Mouse (Mus musculus) midbrain, embryonic 15.5 days (tissue): ENCODE data around the gene Fmo1. TPM values are rescaled to one million over a fixed set of nuclear protein-coding genes. Genes with fewer than 3 reads are reported as not detected.
A peak's percentile ranks its signal among the peaks of the same experiment; 100 is the strongest.

Experiments used
- ATAC-seq: fragments of 200-750 bp; cut with Nextera tagmentation; replicated peaks from 2 replicates; pipeline ENCODE4 v1.8.0; 2017; ENCODE audit warnings: moderate TSS enrichment
- H3K27ac ChIP-seq: fragments of 300-500 bp; sonication (generic); 2 replicates; pipeline ENCODE4 v1.5.1; 2015; ENCODE audit warnings: mild to moderate bottlenecking, inconsistent platforms
- H3K27me3 ChIP-seq: fragments of 300-500 bp; sonication (generic); replicated peaks from 2 replicates; pipeline ENCODE4 v1.6.1; 2015; ENCODE audit warnings: inconsistent platforms
- H3K36me3 ChIP-seq: fragments of 300-500 bp; sonication (generic); replicated peaks from 2 replicates; pipeline ENCODE4 v1.6.1; 2015; ENCODE audit warnings: inconsistent platforms
- H3K4me1 ChIP-seq: fragments of 300-500 bp; sonication (generic); 2 replicates; pipeline ENCODE4 v1.6.1; 2015; ENCODE audit warnings: inconsistent platforms
- H3K4me2 ChIP-seq: fragments of 300-500 bp; sonication (generic); 2 replicates; pipeline ENCODE4 v1.6.1; 2015; ENCODE audit warnings: inconsistent platforms, mild to moderate bottlenecking, moderate library complexity
- H3K4me3 ChIP-seq: fragments of 300-500 bp; sonication (generic); 2 replicates; pipeline ENCODE4 v1.5.1; 2015; ENCODE audit warnings: mild to moderate bottlenecking, inconsistent platforms
- H3K9ac ChIP-seq: fragments of 300-500 bp; sonication (generic); 2 replicates; pipeline ENCODE4 v1.6.1; 2015; ENCODE audit warnings: mild to moderate bottlenecking, inconsistent platforms
- H3K9me3 ChIP-seq: fragments of 300-500 bp; sonication (generic); 2 replicates; pipeline ENCODE4 v1.6.1; 2016; ENCODE audit warnings: inconsistent platforms
- WGBS: fragments of 180-500 bp; shearing (Covaris S2); methylation state at CpG from one replicate; pipeline ENCODE4 v1.1.7; 2015; ENCODE audit warnings: mixed read lengths; 5-methylcytosine and 5-hydroxymethylcytosine counted together
- polyA plus RNA-seq: library from polyadenylated mRNA; unstranded; fragments of >200 nt; fragmentation: Nextera tagmentation; extraction: Ambion mirVana; gene quantifications from 2 replicates; pipeline ENCODE4 v1.2.1, GENCODE M21; 2015

Fmo1 gene
- 23.3 and 32.1 TPM in 2 replicates for polyA plus RNA-seq

DNA sequence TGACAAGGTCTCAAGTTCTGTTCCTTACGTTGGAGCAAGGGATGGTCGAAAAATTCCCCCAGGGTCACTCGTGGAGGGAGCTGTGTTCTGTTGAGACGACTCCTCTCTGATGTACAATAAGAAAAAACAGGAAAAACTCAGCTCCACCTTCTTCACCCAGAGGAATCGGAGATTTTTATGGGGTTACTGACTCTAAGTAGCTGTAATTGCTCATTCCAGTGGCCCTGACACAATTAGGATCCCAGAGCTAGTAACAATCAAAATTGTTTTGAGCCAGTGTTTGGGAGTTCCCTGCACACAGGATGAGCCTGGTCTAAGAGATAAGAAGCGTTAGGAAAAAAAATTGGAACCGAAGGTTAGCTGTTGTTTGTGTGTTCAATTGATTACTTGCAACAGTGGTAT lies at the start of gene Fmo1:
Gene Fmo1 (minus strand): TSS at position 331 of the 402 bp plus-strand sequence.
- no peak for ATAC-seq
- Histone ChIP-seq H3K9me3 (no peaks in the 10 kb centered on the region; the same call in 1 of the 2 replicates), H3K4me2 (no peak within 1 kb of the TSS)

DNA sequence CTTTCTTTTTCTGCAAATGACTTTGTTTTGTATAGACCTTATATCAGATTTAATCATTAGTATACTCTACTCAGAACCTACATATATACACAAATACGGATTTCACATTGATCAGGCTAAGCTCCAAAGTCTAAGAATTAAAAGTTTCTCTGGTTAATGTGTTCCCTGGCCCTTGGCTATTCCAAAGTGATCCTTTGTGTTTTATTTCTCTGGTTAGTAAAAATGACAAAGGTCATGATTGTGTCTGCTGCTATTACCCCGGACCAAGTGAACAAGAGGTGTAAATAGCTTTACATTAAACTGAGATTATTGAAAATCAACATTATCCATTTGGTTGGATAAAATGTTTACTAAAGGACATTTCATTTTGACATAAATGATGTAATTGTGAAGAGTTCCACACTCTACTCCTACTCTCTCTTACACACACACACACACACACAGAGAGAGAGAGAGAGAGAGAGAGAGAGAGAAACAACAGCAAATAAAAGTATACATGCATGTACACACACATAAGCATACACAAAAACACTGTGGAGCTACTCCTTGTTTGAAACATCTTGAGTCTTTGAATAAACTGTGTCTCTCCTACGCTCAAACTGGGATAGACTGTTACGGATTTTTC lies 48.6 kb upstream of the Fmo1 start:
- no peaks in the 10 kb centered on the region for H3K27me3 ChIP-seq
- no peak overlapping the region for H3K27ac ChIP-seq
- 91% methylated on average over 4 of the region's 4 CpGs for WGBS
- no peak overlapping the region for H3K4me2 ChIP-seq
- no peak overlapping the region for H3K4me3 ChIP-seq
- no peak for ATAC-seq
- H3K36me3 ChIP-seq, result no peaks in the 10 kb centered on the region
- no peaks in the 10 kb centered on the region for H3K9me3 ChIP-seq
- no peak overlapping the region for H3K9ac ChIP-seq
- no peaks in the 10 kb centered on the region for H3K4me1 ChIP-seq

More for the DNA sequence above, at the start of gene Fmo1:
- no peak within 1 kb of the TSS for H3K9ac ChIP-seq
- H3K4me1 ChIP-seq, result no peaks in the 10 kb centered on the region
- WGBS, result 78% methylated on average over 7 of the region's 7 CpGs
- H3K27ac ChIP-seq, result no peak within 1 kb of the TSS
- no peaks in the 10 kb centered on the region for H3K27me3 ChIP-seq
- no peaks in the 10 kb centered on the region for H3K36me3 ChIP-seq
- H3K4me3 ChIP-seq, result no peak within 1 kb of the TSS

GRCm38 (mm10) chr1:162912085-162912484 lies 45.7 kb upstream of the Fmo1 start:
- H3K36me3 ChIP-seq, result no peaks in the 10 kb centered on the region

DNA sequence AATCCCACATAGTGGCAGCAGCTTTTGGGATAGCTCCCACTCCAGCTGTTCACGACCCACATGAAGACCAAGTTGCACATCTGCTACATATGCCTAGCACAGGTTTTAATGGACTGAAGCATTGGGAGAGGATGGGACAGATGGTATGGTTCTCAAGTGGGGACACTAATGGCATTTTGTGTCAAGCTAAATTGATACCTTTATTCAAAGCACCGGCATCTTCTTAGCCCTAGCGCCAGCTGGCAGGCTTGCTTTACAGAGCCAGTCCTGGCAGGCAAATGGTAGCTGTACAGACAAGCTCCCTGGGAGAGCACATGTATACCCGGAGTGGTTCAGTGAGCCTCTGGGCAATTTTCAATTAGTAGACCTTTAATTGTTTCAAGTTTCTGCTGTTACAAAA lies 35.5 kb upstream of the Fmo1 start:
- no peak overlapping the region for H3K4me2 ChIP-seq
- no peaks in the 10 kb centered on the region for H3K9me3 ChIP-seq
- no peak overlapping the region for H3K4me3 ChIP-seq
- no peak overlapping the region for H3K9ac ChIP-seq
- WGBS, result 65% methylated on average over 4 of the region's 4 CpGs
- no peaks in the 10 kb centered on the region for H3K4me1 ChIP-seq
- no peaks in the 10 kb centered on the region for H3K27me3 ChIP-seq
- no peaks in the 10 kb centered on the region for H3K36me3 ChIP-seq
- 0 out of 2 replicates have a peak, but pooled peaks have one; percentile 30 for ATAC-seq
- H3K27ac ChIP-seq, result no peak overlapping the region

More at GRCm38 (mm10) chr1:162912085-162912484, 45.7 kb upstream of the Fmo1 start:
- Histone ChIP-seq H3K4me1 (no peaks in the 10 kb centered on the region), H3K4me3 (no peak overlapping the region), H3K27me3 (no peaks in the 10 kb centered on the region), H3K9me3 (no peaks in the 10 kb centered on the region), H3K9ac (no peak overlapping the region), H3K27ac (no peak overlapping the region), H3K4me2 (no peak overlapping the region)
- ATAC-seq, result no peak

- Histone ChIP-seq H3K9ac (no peak within 1 kb of the TSS), H3K9me3 (no peaks in the 10 kb centered on the region), H3K4me3 (no peak within 1 kb of the TSS), H3K4me2 (no peak within 1 kb of the TSS), H3K4me1 (no peaks in the 10 kb centered on the region), H3K27me3 (no peaks in the 10 kb centered on the region), H3K27ac (no peak within 1 kb of the TSS), H3K36me3 (no peaks in the 10 kb centered on the region)
- 62% methylated on average over 14 of the region's 14 CpGs for WGBS
- no peak for ATAC-seq
Measured at GRCm38 (mm10) chr1:162897838-162898811, 31.7 kb upstream of the Fmo1 start, which contains the start of gene Fmo2. TSS of gene Fmo2 (minus strand) at chr1:162898726.

- no peak overlapping the region for H3K4me3 ChIP-seq
- no peak overlapping the region for H3K4me2 ChIP-seq
- no peaks in the 10 kb centered on the region for H3K27me3 ChIP-seq
- H3K36me3 ChIP-seq, result no peaks in the 10 kb centered on the region
- H3K9me3 ChIP-seq, result no peaks in the 10 kb centered on the region
- H3K27ac ChIP-seq, result no peak overlapping the region
- peak; percentile 65; the same call in 1 of the 2 replicates for ATAC-seq
- H3K4me1 ChIP-seq, result no peaks in the 10 kb centered on the region
- 43% methylated on average over 6 of the region's 6 CpGs for WGBS
- H3K9ac ChIP-seq, result no peak overlapping the region
Measured at GRCm38 (mm10) chr1:162895900-162896299, 29.5 kb upstream of the Fmo1 start.

GRCm38 (mm10) chr1:162893014-162893413 lies 26.6 kb upstream of the Fmo1 start:
- no peak overlapping the region for H3K4me2 ChIP-seq
- H3K27me3 ChIP-seq, result no peaks in the 10 kb centered on the region
- no peak for ATAC-seq
- WGBS, result 92% methylated on average over 6 of the region's 6 CpGs
- H3K36me3 ChIP-seq, result no peaks in the 10 kb centered on the region
- no peak overlapping the region for H3K27ac ChIP-seq
- no peak overlapping the region for H3K4me3 ChIP-seq
- no peaks in the 10 kb centered on the region for H3K4me1 ChIP-seq
- no peaks in the 10 kb centered on the region for H3K9me3 ChIP-seq
- H3K9ac ChIP-seq, result no peak overlapping the region

GRCm38 (mm10) chr1:162891980-162892451 lies 25.6 kb upstream of the Fmo1 start:
- no peaks in the 10 kb centered on the region for H3K9me3 ChIP-seq
- 79% methylated on average over 6 of the region's 6 CpGs for WGBS

DNA sequence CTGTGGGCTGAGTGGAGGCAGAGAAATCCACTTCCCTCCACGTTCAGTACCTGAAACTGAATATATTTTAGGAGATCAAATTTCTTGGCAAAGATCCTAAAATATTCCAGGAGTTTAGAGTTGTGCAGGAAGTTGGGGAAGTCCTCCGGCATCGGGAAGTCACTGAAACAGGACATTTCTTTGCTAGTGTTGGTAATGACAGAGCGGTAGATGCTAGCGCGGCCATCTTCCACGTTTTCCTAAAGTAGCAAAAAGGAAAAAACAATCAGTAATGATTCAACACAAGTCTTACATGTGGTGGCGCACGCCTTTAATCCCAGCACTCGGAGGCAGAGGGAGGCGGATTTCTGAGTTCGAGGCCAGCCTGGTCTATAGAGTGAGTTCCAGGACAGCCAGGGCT lies 22.2 kb upstream of the Fmo1 start:
- WGBS, result 92% methylated on average over 12 of the region's 12 CpGs
- no peak for ATAC-seq
- H3K36me3 ChIP-seq, result no peaks in the 10 kb centered on the region
- H3K9ac ChIP-seq, result no peak overlapping the region
- H3K27me3 ChIP-seq, result no peaks in the 10 kb centered on the region
- H3K4me1 ChIP-seq, result no peaks in the 10 kb centered on the region
- H3K4me2 ChIP-seq, result no peak overlapping the region
- H3K4me3 ChIP-seq, result no peak overlapping the region
- H3K9me3 ChIP-seq, result no peaks in the 10 kb centered on the region
- H3K27ac ChIP-seq, result no peak overlapping the region

More at GRCm38 (mm10) chr1:162891980-162892451, 25.6 kb upstream of the Fmo1 start:
- Histone ChIP-seq H3K4me3 (no peak overlapping the region), H3K4me1 (no peaks in the 10 kb centered on the region), H3K9ac (no peak overlapping the region), H3K36me3 (no peaks in the 10 kb centered on the region), H3K27ac (no peak overlapping the region), H3K27me3 (no peaks in the 10 kb centered on the region), H3K4me2 (no peak overlapping the region)
- no peak for ATAC-seq

DNA sequence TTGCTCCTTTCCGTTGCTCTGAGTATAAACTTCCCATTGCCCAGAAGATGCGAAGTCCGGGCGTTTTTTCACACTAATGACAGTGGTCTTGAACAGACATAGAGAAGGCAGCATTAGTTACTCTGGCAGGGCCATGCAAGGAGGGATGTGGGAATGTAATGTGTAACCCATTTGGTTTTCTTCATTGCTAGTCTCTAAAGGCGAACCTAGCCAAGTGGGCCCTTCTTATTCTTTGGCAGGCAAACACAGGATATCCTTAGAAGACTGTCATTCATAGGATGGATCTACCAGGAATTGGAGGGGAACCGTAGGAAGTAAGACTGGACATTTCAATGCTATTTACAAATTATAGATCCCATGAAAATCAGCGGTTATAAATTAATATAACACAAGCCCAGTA lies 21.2 kb upstream of the Fmo1 start:
- Histone ChIP-seq H3K27ac (no peak overlapping the region), H3K9ac (no peak overlapping the region), H3K4me1 (no peaks in the 10 kb centered on the region), H3K4me3 (no peak overlapping the region), H3K9me3 (no peaks in the 10 kb centered on the region), H3K27me3 (no peaks in the 10 kb centered on the region), H3K4me2 (no peak overlapping the region), H3K36me3 (no peaks in the 10 kb centered on the region)
- 95% methylated on average over 7 of the region's 7 CpGs for WGBS
- no peak for ATAC-seq

GRCm38 (mm10) chr1:162886138-162886816 lies 19.9 kb upstream of the Fmo1 start:
- H3K27ac ChIP-seq, result no peak overlapping the region
- no peaks in the 10 kb centered on the region for H3K4me1 ChIP-seq
- no peak overlapping the region for H3K4me3 ChIP-seq
- H3K4me2 ChIP-seq, result no peak overlapping the region
- H3K9me3 ChIP-seq, result no peaks in the 10 kb centered on the region
- 88% methylated on average over 11 of the region's 11 CpGs for WGBS
- H3K36me3 ChIP-seq, result no peaks in the 10 kb centered on the region
- H3K27me3 ChIP-seq, result no peaks in the 10 kb centered on the region
- no peak overlapping the region for H3K9ac ChIP-seq
- ATAC-seq, result no peak

DNA sequence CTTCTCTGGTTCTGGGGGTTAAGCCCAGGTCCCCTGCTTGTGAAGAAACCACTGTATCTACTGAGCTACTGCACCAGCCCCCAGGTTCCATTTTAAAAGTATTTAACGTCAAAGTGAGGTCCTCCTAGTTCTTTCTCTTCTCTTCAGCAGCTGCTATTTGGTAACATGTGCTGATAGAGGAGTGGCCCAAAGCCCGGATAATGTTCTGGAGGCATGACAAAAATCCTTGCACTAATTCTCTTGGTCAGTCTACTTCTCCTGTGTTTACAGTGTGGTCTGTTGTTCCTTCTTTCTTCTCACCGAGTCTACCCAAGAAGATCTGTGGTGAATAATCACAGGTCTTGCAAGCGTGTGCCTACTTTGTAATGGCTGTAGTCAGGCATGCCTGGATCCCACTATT lies 16.3 kb upstream of the Fmo1 start:
- ATAC-seq, result no peak
- Histone ChIP-seq H3K9ac (no peak overlapping the region), H3K9me3 (no peaks in the 10 kb centered on the region), H3K27me3 (no peaks in the 10 kb centered on the region), H3K27ac (no peak overlapping the region), H3K36me3 (no peaks in the 10 kb centered on the region), H3K4me3 (no peak overlapping the region), H3K4me1 (no peaks in the 10 kb centered on the region), H3K4me2 (no peak overlapping the region)
- 87% methylated on average over 4 of the region's 4 CpGs for WGBS
